ENCODE assay signal across 23 mouse cellular contexts in genomic region chr9:38328760-38329159, GRCm38 (mm10). TPM values are rescaled to one million over a fixed set of nuclear protein-coding genes. Genes with fewer than 3 reads are reported as not detected.
"Had no signal": no experiment of that assay in that cellular context is flagged by ENCODE, and none has a peak within 500 bp of the region (broad histone marks: within the 10 kb centered on the region; RNA-seq: fewer than 3 reads in every experiment).

Olfr25 (plus strand) TSS chr9:38329060.

- H3K36me3 ChIP-seq: neural tube, embryonic 13.5 days; neural tube, embryonic 15.5 days; stomach, embryonic 15.5 days had no signal

- H3K9ac ChIP-seq: neural tube, embryonic 13.5 days; neural tube, embryonic 15.5 days; stomach, embryonic 15.5 days had no signal

- H3K4me3 ChIP-seq: neural tube, embryonic 13.5 days; neural tube, embryonic 15.5 days; stomach, embryonic 15.5 days had no signal

- DNase-seq: retina, postnatal 1 day; right cerebral cortex, adult 18-20 months; right cerebral cortex, postnatal 14 days; right cerebral cortex, postnatal 25 days; right cerebral cortex, postnatal 4 days; spleen, adult 18-20 months; thymus, adult 18-20 months; thymus, adult 2 months; thymus, postnatal 14 days; thymus, postnatal 25 days; thymus, postnatal 36 days; thymus, postnatal 4 days had no signal

- H3K27ac ChIP-seq: neural tube, embryonic 13.5 days; neural tube, embryonic 15.5 days; stomach, embryonic 15.5 days; stomach, postnatal 0 days had no signal

- H3K4me1 ChIP-seq: neural tube, embryonic 13.5 days; neural tube, embryonic 15.5 days; stomach, embryonic 15.5 days had no signal

- H3K27me3 ChIP-seq: neural tube, embryonic 13.5 days; neural tube, embryonic 15.5 days; stomach, embryonic 15.5 days had no signal

- H3K4me2 ChIP-seq: neural tube, embryonic 13.5 days; neural tube, embryonic 15.5 days; stomach, embryonic 15.5 days had no signal

- H3K9me3 ChIP-seq: neural tube, embryonic 13.5 days; neural tube, embryonic 15.5 days; stomach, embryonic 15.5 days had no signal

RNA-seq across cellular contexts. Expression of gene Olfr25, which starts in this region (rescaled TPM):
- polyA plus RNA-seq: neural tube, embryonic 13.5 days; neural tube, embryonic 14.5 days; neural tube, embryonic 15.5 days; small intestine, adult 2 months; spleen, adult 2 months; stomach, embryonic 14.5 days; stomach, embryonic 15.5 days; stomach, embryonic 16.5 days; stomach, postnatal 0 days; thymus, adult 2 months; thymus, postnatal 0 days; urinary bladder, adult 2 months had no signal
